Comparison of ENCODE assay signal across 10 mouse cellular contexts in the genomic region with DNA sequence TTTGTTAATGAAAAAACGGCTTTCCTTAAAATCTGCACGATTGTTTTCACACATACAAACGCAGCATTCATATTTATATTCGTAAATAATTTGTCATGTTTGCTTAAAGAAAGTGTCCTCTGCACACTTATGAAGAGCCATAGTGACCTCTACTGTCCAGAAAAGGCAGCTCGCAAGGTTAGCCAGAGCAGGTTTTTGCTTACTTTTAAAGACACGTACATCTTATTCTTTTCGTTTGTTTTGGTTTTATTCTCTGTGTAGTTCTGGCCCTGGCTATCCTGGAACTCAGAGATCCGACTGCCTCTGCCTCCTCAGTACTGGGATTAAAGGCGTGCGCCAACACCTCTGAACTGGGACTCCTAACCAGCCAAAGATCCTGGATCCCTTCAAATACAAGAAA. TPM values are rescaled to one million over a fixed set of nuclear protein-coding genes. Genes with fewer than 3 reads are reported as not detected.
A peak's percentile ranks its signal among the peaks of the same experiment; 100 is the strongest.
DNase-seq lines count a peak whose midpoint lies in the region; ATAC-seq and TF ChIP-seq lines count a peak whose summit lies in the region.
"Had no signal": no experiment of that assay in that cellular context is flagged by ENCODE, and none has a peak within 500 bp of the region (broad histone marks: within the 10 kb centered on the region; RNA-seq: fewer than 3 reads in every experiment).

No protein-coding gene starts in this region.

- peak in 1 of 2 experiments; percentile 4 for DNase-seq in heart, adult 2 months
- no peak for DNase-seq in heart, embryonic 10.5 days (ENCODE audit: low spot score)
- DNase-seq in CD4-positive helper T cell, adult 2 months (ENCODE audit: low read depth, low spot score) = peak; percentile 48
- peak; percentile 27 to 45 for DNase-seq in adrenal gland, postnatal 36 days
- peak; percentile 23 to 42 for DNase-seq in left cerebral cortex, postnatal 25 days (ENCODE audit: low spot score in 2 of 2)
- peak; percentile 69 for DNase-seq in retina, embryonic 14.5 days (ENCODE audit: low spot score)
- no peak for DNase-seq in ovary, postnatal 10 days (ENCODE audit: low spot score)

- intact Hi-C loops in heart, adult 2 months (cut with DNase I) = loop anchor here (1.0 to 10.0 kb wide), 4 partner anchors 51 to 991 kb away; partner anchors contain the start of genes Rbm46 and Tmem131l
- intact Hi-C loops in left cerebral cortex, postnatal 25 days (cut with DNase I) = loop anchor here (1.0 to 5.0 kb wide), 3 partner anchors 51 to 696 kb away; partner anchors contain the start of genes Map9 and Rbm46

- H3K4me3 ChIP-seq in heart, adult 2 months = no peak overlapping the region
- H3K4me3 ChIP-seq in heart, embryonic 10.5 days = no peak overlapping the region
- H3K4me3 ChIP-seq in heart, embryonic 13.5 days = no peak overlapping the region; the same call in 1 of the 2 replicates
- H3K4me3 ChIP-seq: embryonic facial prominence, embryonic 13.5 days had no signal

- TF ChIP-seq CTCF in heart, adult 2 months (IDR thresholded peaks at IDR 0.05) = peak; percentile 83

- peak overlapping the region; percentile 39 for H3K4me2 ChIP-seq in heart, embryonic 13.5 days

- TF ChIP-seq EP300 in heart, adult 2 months (IDR thresholded peaks at IDR 0.05; ENCODE audit: insufficient read depth, low read depth, low read length) = no peak

- H3K79me2 ChIP-seq in heart, adult 2 months (replicated peaks; ENCODE audit: control insufficient read depth, insufficient read depth, low read length) = 0 out of 2 replicates have a peak, but pooled peaks cover 1% of the 10 kb centered on the region

- no peaks in the 10 kb centered on the region for H3K9me3 ChIP-seq in heart, embryonic 10.5 days
- H3K9me3 ChIP-seq in heart, embryonic 13.5 days = no peaks in the 10 kb centered on the region
- H3K9me3 ChIP-seq: embryonic facial prominence, embryonic 13.5 days had no signal

- TF ChIP-seq POLR2A in heart, adult 2 months (IDR thresholded peaks at IDR 0.05; ENCODE audit: insufficient read depth, low read depth, low read length) = no peak

- H3K36me3 ChIP-seq in heart, adult 2 months (ENCODE audit: control insufficient read depth, insufficient read depth, low read length) = no peaks in the 10 kb centered on the region
- peaks cover 18% of the 10 kb centered on the region for H3K36me3 ChIP-seq in heart, embryonic 10.5 days
- peaks cover 19% of the 10 kb centered on the region for H3K36me3 ChIP-seq in heart, embryonic 13.5 days

- no peaks in the 10 kb centered on the region; the same call in 1 of the 2 replicates for H3K4me1 ChIP-seq in heart, adult 2 months (ENCODE audit: control insufficient read depth, insufficient read depth, low read length)
- H3K4me1 ChIP-seq in heart, embryonic 10.5 days = peaks cover 9% of the 10 kb centered on the region; the same call in 1 of the 2 replicates
- peaks cover 9% of the 10 kb centered on the region for H3K4me1 ChIP-seq in heart, embryonic 13.5 days

- WGBS in heart, adult 2 months = 22% methylated on average over 10 of the region's 10 CpGs
- WGBS in heart, embryonic 10.5 days = 33% methylated on average over 10 of the region's 10 CpGs
- WGBS in heart, embryonic 13.5 days = 21% methylated on average over 10 of the region's 10 CpGs

- no peak overlapping the region for H3K27ac ChIP-seq in heart, adult 2 months
- H3K27ac ChIP-seq in heart, embryonic 10.5 days = no peak overlapping the region
- no peak overlapping the region for H3K27ac ChIP-seq in heart, embryonic 13.5 days (replicated peaks)
- H3K27ac ChIP-seq: embryonic facial prominence, embryonic 13.5 days; macrophage had no signal

- H3K9ac ChIP-seq in heart, adult 2 months (ENCODE audit: low read depth, low read length) = no peak overlapping the region
- H3K9ac ChIP-seq in heart, embryonic 13.5 days = no peak overlapping the region
- H3K9ac ChIP-seq: embryonic facial prominence, embryonic 13.5 days had no signal

- H3K27me3 ChIP-seq in heart, adult 2 months (ENCODE audit: control insufficient read depth, insufficient read depth, low read length) = no peaks in the 10 kb centered on the region
- H3K27me3 ChIP-seq in heart, embryonic 10.5 days (ENCODE audit: insufficient read depth, poor library complexity, severe bottlenecking) = no peaks in the 10 kb centered on the region
- no peaks in the 10 kb centered on the region for H3K27me3 ChIP-seq in heart, embryonic 13.5 days (replicated peaks)
- H3K27me3 ChIP-seq: embryonic facial prominence, embryonic 13.5 days had no signal

- no peak for ATAC-seq in heart, embryonic 13.5 days (ENCODE audit: extremely low read depth, insufficient number of reproducible peaks, low FRiP score, low TSS enrichment)

RNA-seq across cellular contexts. Expression of gene Plrg1, which starts 1.6 kb away (rescaled TPM):
- total RNA-seq in heart, adult 2 months (2021) = 10 to 100 TPM; 25.6 to 27.5 TPM
- polyA plus RNA-seq in heart, adult 2 months (2012; rRNA removed) = 24.4 and 40.7 TPM in 2 replicates
- polyA plus RNA-seq in heart, embryonic 10.5 days (2016; fragmentation: Nextera tagmentation; extraction: Ambion mirVana) = 78.3 and 101 TPM in 2 replicates
- 10 to 100 TPM; 47.4 to 51.3 TPM for total RNA-seq in adrenal gland, postnatal 36 days (2021)
- 56.5 and 68.0 TPM in 2 replicates for polyA plus RNA-seq in heart, embryonic 13.5 days (2015; fragmentation: Nextera tagmentation; extraction: Ambion mirVana)
- total RNA-seq in left cerebral cortex, postnatal 25 days (2021) = 10 to 100 TPM; 38.6 to 41.9 TPM

RNA-seq across cellular contexts. Expression of gene Fgb, which starts 4.1 kb away (rescaled TPM):
- total RNA-seq in heart, adult 2 months (2021) = not detected
- 0.56 TPM in 1 of 2 replicates, not detected in the other for polyA plus RNA-seq in heart, adult 2 months (2012; rRNA removed)
- polyA plus RNA-seq in heart, embryonic 10.5 days (2016; fragmentation: Nextera tagmentation; extraction: Ambion mirVana) = 1.5 and 43.0 TPM in 2 replicates
- 1 to 10 TPM in 1 of 2 experiments, not detected in 1; 1.1 TPM for total RNA-seq in adrenal gland, postnatal 36 days (2021)
- polyA plus RNA-seq in heart, embryonic 13.5 days (2015; fragmentation: Nextera tagmentation; extraction: Ambion mirVana) = 0.82 and 5.8 TPM in 2 replicates
- not detected for total RNA-seq in left cerebral cortex, postnatal 25 days (2021)
- polyA plus RNA-seq: embryonic facial prominence, embryonic 13.5 days; macrophage had no signal

RNA-seq across cellular contexts. Expression of gene Fga, which starts 27.9 kb away (rescaled TPM):
- not detected for total RNA-seq in heart, adult 2 months (2021)
- 0.73 TPM in 1 of 2 replicates, not detected in the other for polyA plus RNA-seq in heart, adult 2 months (2012; rRNA removed)
- polyA plus RNA-seq in heart, embryonic 10.5 days (2016; fragmentation: Nextera tagmentation; extraction: Ambion mirVana) = 0.78 and 22.1 TPM in 2 replicates
- 1 to 10 TPM in 1 of 2 experiments, not detected in 1; 3.8 TPM for total RNA-seq in adrenal gland, postnatal 36 days (2021)
- 1.4 and 8.7 TPM in 2 replicates for polyA plus RNA-seq in heart, embryonic 13.5 days (2015; fragmentation: Nextera tagmentation; extraction: Ambion mirVana)
- total RNA-seq in left cerebral cortex, postnatal 25 days (2021) = not detected
- polyA plus RNA-seq: embryonic facial prominence, embryonic 13.5 days; macrophage had no signal

RNA-seq across cellular contexts. Expression of gene Fgg, which starts 46.2 kb away (rescaled TPM):
- total RNA-seq in heart, adult 2 months (2021) = not detected
- polyA plus RNA-seq in heart, adult 2 months (2012; rRNA removed) = 0.10 and 1.5 TPM in 2 replicates
- polyA plus RNA-seq in heart, embryonic 10.5 days (2016; fragmentation: Nextera tagmentation; extraction: Ambion mirVana) = 0.70 and 40.7 TPM in 2 replicates
- total RNA-seq in adrenal gland, postnatal 36 days (2021) = 1 to 10 TPM in 1 of 2 experiments, not detected in 1; 3.2 TPM
- 2.9 and 9.8 TPM in 2 replicates for polyA plus RNA-seq in heart, embryonic 13.5 days (2015; fragmentation: Nextera tagmentation; extraction: Ambion mirVana)
- total RNA-seq in left cerebral cortex, postnatal 25 days (2021) = not detected
- polyA plus RNA-seq: embryonic facial prominence, embryonic 13.5 days; macrophage had no signal

Comparison
In these comparisons a context has a peak if more than half of its experiments do, and no peak if none do; other contexts are left out.
1. DNase-seq: peak in CD4-positive helper T cell, adult 2 months (single experiment), adrenal gland, postnatal 36 days (2 of 2), left cerebral cortex, postnatal 25 days (2 of 2) and retina, embryonic 14.5 days (single experiment); none in heart, embryonic 10.5 days (single experiment) and ovary, postnatal 10 days (single experiment).